Mouse (Mus musculus): ENCODE data around the gene Acot6. TPM values are rescaled to one million over a fixed set of nuclear protein-coding genes. Genes with fewer than 3 reads are reported as not detected.

Acot6 gene
- total and polyA plus RNA-seq, 2 experiments from 2014 or later = 1.2 to 1.8 TPM

DNA sequence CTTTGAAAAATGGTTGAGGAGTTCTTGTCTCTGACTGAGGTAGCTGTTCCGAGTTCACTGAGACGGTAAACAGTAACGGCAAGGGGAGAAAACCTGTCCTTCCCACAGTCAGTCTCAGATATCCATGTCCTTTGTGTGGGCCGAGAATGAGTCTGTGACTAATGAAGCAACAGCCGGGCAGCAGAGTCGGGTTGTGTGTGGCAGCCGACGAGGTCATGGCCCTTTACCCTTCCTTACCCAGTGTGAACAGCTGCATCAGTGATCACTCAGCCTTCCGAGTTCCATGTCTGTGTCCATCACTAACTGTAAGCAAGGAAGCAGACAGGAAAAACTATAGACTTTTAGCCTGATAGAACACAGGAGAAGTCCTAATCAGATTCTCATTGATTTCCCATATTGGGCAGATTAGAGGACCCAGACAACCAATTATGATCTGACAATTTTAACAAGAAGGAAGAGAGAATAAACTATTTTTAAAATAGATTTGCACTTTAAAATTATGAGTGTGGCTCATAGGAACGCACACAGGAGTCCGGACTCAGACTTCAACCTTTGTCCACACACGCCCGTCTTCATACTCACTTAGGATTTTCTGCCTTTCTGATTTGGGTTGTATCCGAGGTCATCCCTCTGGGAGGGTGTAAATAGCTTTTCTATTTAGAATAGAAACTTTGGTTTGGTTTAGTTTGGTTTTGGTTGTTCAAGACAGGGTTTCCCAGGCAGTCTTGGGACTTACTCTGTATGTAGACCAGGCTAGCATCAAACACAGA, 42.0 kb downstream of the Acot6 start:
- no peak overlapping the region for H3K4me2 ChIP-seq (ENCODE audit: low read depth, low read length)
- H3K9me3 ChIP-seq (replicated peaks; ENCODE audit: control insufficient read depth, low read length) = no peaks in the 10 kb centered on the region
- ATAC-seq (ENCODE audit: insufficient read depth, low read depth) (no peak), DNase-seq (ENCODE audit: low spot score) (no peak)
- no peak overlapping the region for H3K4me3 ChIP-seq (ENCODE audit: low read depth, low read length)
- TF ChIP-seq CTCF (IDR thresholded peaks at IDR 0.05; ENCODE audit: low read depth) = no peak
- TF ChIP-seq EP300 (IDR thresholded peaks at IDR 0.05; ENCODE audit: low read depth) = no peak
- H3K27me3 ChIP-seq (ENCODE audit: control insufficient read depth, insufficient read depth, low read length) = no peaks in the 10 kb centered on the region
- 71% methylated on average over 14 of the region's 14 CpGs for WGBS
- H3K4me1 ChIP-seq (ENCODE audit: control insufficient read depth, insufficient read depth) = no peaks in the 10 kb centered on the region
- H3K9ac ChIP-seq (replicated peaks; ENCODE audit: low read depth, low read length) = no peak overlapping the region
- H3K27ac ChIP-seq (ENCODE audit: low read depth) = no peak overlapping the region
- H3K36me3 ChIP-seq (replicated peaks; ENCODE audit: control insufficient read depth, insufficient read depth, low read length) = 0 out of 2 replicates have a peak, but pooled peaks cover 5% of the 10 kb centered on the region

GRCm38 (mm10) chr12:84147954-84148621, 47.6 kb downstream of the Acot6 start, which contains the start of gene Pnma1:
TSS of gene Pnma1 (minus strand) at chr12:84148489.
- 1% methylated on average over 50 of the region's 50 CpGs for WGBS
- Histone ChIP-seq H3K27me3 (ENCODE audit: control insufficient read depth, insufficient read depth, low read length) (no peaks in the 10 kb centered on the region), H3K4me1 (ENCODE audit: control insufficient read depth, insufficient read depth) (peaks cover 13% of the 10 kb centered on the region; the same call in 1 of the 2 replicates), H3K27ac (ENCODE audit: low read depth) (no peak within 1 kb of the TSS), H3K4me3 (ENCODE audit: low read depth, low read length) (peak within 1 kb of the TSS; percentile 54), H3K9me3 (replicated peaks; ENCODE audit: control insufficient read depth, low read length) (no peaks in the 10 kb centered on the region), H3K36me3 (replicated peaks; ENCODE audit: control insufficient read depth, insufficient read depth, low read length) (peaks cover 22% of the 10 kb centered on the region), H3K9ac (replicated peaks; ENCODE audit: low read depth, low read length) (peak within 1 kb of the TSS; percentile 48; the same call in 1 of the 2 replicates), H3K4me2 (ENCODE audit: low read depth, low read length) (peak within 1 kb of the TSS; percentile 84)
- ATAC-seq (ENCODE audit: insufficient read depth, low read depth) (peak; percentile 79), DNase-seq (ENCODE audit: low spot score) (peak; percentile 64)
- TF ChIP-seq EP300 (IDR thresholded peaks at IDR 0.05; ENCODE audit: low read depth) (no peak), CTCF (IDR thresholded peaks at IDR 0.05; ENCODE audit: low read depth) (peak; percentile 61)

DNA sequence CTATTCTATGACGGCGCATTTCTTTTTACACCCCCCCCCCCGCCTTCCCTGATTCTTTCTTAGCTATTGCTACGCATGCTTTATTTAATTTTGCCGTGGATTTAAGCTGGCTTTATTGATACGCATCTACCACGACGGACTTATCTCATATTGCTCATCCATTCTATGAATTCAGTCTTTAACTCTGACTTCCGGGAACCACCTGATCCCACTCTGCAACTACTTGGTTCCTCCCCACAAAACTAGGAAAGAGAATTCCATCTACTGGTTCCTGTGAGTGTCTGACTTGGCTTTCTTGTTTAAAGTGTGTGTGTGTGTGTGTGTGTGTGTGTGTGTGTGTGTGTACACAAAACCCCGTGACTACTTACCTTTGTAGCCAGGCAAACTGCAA, 48.2 kb downstream of the Acot6 start:
- H3K4me3 ChIP-seq (ENCODE audit: low read depth, low read length) = peak overlapping the region; percentile 54
- no peak for DNase-seq (ENCODE audit: low spot score)
- no peaks in the 10 kb centered on the region for H3K27me3 ChIP-seq (ENCODE audit: control insufficient read depth, insufficient read depth, low read length)
- peak overlapping the region; percentile 84 for H3K4me2 ChIP-seq (ENCODE audit: low read depth, low read length)
- peak overlapping the region; percentile 48; the same call in 1 of the 2 replicates for H3K9ac ChIP-seq (replicated peaks; ENCODE audit: low read depth, low read length)
- ATAC-seq (ENCODE audit: insufficient read depth, low read depth) = no peak
- H3K9me3 ChIP-seq (replicated peaks; ENCODE audit: control insufficient read depth, low read length) = no peaks in the 10 kb centered on the region
- H3K4me1 ChIP-seq (ENCODE audit: control insufficient read depth, insufficient read depth) = peaks cover 13% of the 10 kb centered on the region; the same call in 1 of the 2 replicates
- H3K27ac ChIP-seq (ENCODE audit: low read depth) = no peak overlapping the region
- 21% methylated on average over 10 of the region's 10 CpGs for WGBS
- no peak for TF ChIP-seq CTCF (IDR thresholded peaks at IDR 0.05; ENCODE audit: low read depth)
- TF ChIP-seq EP300 (IDR thresholded peaks at IDR 0.05; ENCODE audit: low read depth) = no peak
- peaks cover 28% of the 10 kb centered on the region for H3K36me3 ChIP-seq (replicated peaks; ENCODE audit: control insufficient read depth, insufficient read depth, low read length)

- H3K4me3 ChIP-seq (ENCODE audit: low read depth, low read length) = no peak overlapping the region
- ATAC-seq (ENCODE audit: insufficient read depth, low read depth) = no peak
- DNase-seq (ENCODE audit: low spot score) = no peak
- H3K27me3 ChIP-seq (ENCODE audit: control insufficient read depth, insufficient read depth, low read length) = no peaks in the 10 kb centered on the region
- H3K9ac ChIP-seq (replicated peaks; ENCODE audit: low read depth, low read length) = no peak overlapping the region
- H3K4me2 ChIP-seq (ENCODE audit: low read depth, low read length) = no peak overlapping the region
- no peak for TF ChIP-seq EP300 (IDR thresholded peaks at IDR 0.05; ENCODE audit: low read depth)
- no peak for TF ChIP-seq CTCF (IDR thresholded peaks at IDR 0.05; ENCODE audit: low read depth)
- H3K9me3 ChIP-seq (replicated peaks; ENCODE audit: control insufficient read depth, low read length) = no peaks in the 10 kb centered on the region
- H3K36me3 ChIP-seq (replicated peaks; ENCODE audit: control insufficient read depth, insufficient read depth, low read length) = peaks cover 29% of the 10 kb centered on the region
- no peak overlapping the region for H3K27ac ChIP-seq (ENCODE audit: low read depth)
- H3K4me1 ChIP-seq (ENCODE audit: control insufficient read depth, insufficient read depth) = peaks cover 16% of the 10 kb centered on the region; the same call in 1 of the 2 replicates
- WGBS = 92% methylated on average over 15 of the region's 15 CpGs
These were observed 49.5 kb downstream of the Acot6 start for GRCm38 (mm10) chr12:84149971-84150370.

DNA sequence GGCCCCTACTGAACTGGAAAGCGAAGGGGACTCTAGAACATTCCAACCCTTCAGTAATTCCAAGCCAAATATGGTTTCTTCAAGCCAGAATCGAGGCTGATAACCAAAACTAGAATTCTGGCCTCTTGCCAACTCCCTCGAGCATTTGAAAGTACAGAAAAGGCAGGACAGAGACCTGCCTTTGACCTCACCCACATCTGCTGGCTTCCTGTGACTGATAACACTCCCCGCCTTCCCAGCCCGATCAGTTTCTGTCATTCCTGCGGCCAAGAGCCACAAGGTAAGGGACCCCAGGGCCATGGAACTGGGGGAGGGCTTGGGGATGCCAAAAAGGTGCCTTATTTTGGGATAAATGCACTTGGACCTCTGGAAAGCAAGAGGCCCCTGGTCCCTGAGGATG, 50.5 kb downstream of the Acot6 start:
- H3K9ac ChIP-seq (replicated peaks; ENCODE audit: low read depth, low read length) = 0 out of 2 replicates have a peak overlapping the region, but pooled peaks have one; percentile 9
- H3K4me3 ChIP-seq (ENCODE audit: low read depth, low read length) = no peak overlapping the region
- 19% methylated on average over 6 of the region's 6 CpGs for WGBS
- ATAC-seq (ENCODE audit: insufficient read depth, low read depth) (no peak), DNase-seq (ENCODE audit: low spot score) (no peak)
- peaks cover 19% of the 10 kb centered on the region; the same call in 1 of the 2 replicates for H3K4me1 ChIP-seq (ENCODE audit: control insufficient read depth, insufficient read depth)
- peaks cover 30% of the 10 kb centered on the region for H3K36me3 ChIP-seq (replicated peaks; ENCODE audit: control insufficient read depth, insufficient read depth, low read length)
- no peak overlapping the region for H3K4me2 ChIP-seq (ENCODE audit: low read depth, low read length)
- H3K9me3 ChIP-seq (replicated peaks; ENCODE audit: control insufficient read depth, low read length) = no peaks in the 10 kb centered on the region
- TF ChIP-seq EP300 (IDR thresholded peaks at IDR 0.05; ENCODE audit: low read depth) (no peak), CTCF (IDR thresholded peaks at IDR 0.05; ENCODE audit: low read depth) (no peak)
- H3K27me3 ChIP-seq (ENCODE audit: control insufficient read depth, insufficient read depth, low read length) = no peaks in the 10 kb centered on the region
- H3K27ac ChIP-seq (ENCODE audit: low read depth) = 0 out of 2 replicates have a peak overlapping the region, but pooled peaks have one; percentile 30
